Mouse (Mus musculus): ENCODE data around the gene Olfr1493-ps1.

Gene Olfr1493-ps1

DNA sequence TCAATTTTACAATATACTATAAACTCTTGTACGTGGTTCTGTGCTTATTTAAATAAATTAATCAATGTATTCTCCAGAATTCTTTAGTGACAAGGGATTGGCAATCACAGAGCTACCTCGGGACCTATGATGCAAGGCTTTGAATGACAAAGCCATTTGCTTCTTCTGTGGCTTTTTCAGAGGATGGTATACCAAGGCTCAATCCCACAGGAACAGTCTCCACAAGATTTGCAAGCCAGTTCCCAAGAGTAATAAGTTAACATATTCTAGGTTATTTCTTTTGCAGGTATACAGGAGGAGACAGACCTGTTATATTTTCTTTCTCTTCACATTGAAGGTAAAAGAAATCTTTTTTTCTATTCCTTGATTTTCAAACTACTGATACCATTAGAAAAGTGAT lies at the start of gene Olfr1493-ps1:
Gene Olfr1493-ps1, plus strand, starts transcription at position 301 of the 400 bp plus-strand sequence.
- DNase-seq (ENCODE audit: low spot score in 2 of 2), result no peak

DNA sequence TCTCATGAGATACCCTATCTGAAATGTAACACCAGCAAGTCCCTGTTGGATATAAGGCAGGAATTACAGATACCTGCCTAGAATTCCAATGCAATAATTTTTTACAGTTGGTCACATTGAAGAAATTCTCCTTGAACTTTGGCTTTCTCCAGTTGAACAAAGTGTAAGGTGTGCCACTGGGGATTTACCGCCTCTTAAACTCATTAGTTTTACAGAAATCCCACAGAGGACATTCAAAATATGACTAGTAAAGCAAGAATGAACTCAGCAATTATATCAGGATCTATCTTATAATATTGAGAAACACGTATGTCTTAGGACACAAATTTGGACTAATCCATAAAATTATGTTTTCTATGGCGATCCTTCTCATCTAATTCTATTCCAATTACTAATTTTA lies 26.1 kb upstream of the Olfr1493-ps1 start, which contains the start of gene Olfr1491:
Gene Olfr1491, plus strand, starts transcription at position 301 of the 400 bp plus-strand sequence.
- no peak for DNase-seq (ENCODE audit: low spot score in 2 of 2)

DNA sequence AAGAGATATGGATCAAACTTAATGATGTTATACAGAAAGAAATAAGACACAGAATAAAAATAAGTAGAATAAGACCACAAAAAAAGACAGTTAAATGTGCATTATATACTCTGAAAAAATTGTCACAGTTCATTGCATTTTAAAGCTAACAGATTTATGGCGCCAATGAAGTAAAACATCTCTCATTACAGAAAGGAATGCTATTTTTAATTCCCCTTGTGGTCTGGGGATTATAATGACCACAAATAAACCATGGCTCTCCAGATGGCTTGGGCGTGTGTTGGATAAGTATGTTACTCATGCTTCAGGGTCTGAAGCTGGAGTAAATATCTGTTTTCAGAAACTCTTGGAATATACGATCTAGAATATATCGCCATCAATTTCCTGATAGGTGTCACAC lies 16.4 kb downstream of the Olfr1493-ps1 start, which contains the start of gene Olfr1494:
Gene Olfr1494, plus strand, starts transcription at position 301 of the 400 bp plus-strand sequence.
- DNase-seq (ENCODE audit: low spot score in 2 of 2), result no peak

DNA sequence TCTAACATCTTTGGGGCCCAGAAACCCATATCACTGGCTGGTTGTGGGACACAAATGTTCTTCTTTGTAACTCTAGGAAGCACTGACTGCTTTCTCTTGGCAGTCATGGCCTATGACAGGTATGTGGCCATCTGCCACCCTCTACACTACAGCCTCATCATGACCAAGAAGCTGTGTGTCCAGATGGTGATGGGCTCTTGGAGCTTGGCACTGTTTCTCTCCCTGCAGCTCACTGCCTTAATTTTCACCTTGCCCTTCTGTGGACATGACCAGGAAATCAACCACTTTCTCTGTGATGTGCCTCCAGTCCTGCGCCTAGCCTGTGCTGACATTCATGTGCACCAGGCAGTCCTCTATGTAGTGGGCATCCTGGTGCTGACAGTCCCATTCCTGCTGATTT lies 26.3 kb downstream of the Olfr1493-ps1 start:
- peak in 1 of 2 experiments; percentile 8 for DNase-seq (ENCODE audit: low spot score in 2 of 2)

DNA sequence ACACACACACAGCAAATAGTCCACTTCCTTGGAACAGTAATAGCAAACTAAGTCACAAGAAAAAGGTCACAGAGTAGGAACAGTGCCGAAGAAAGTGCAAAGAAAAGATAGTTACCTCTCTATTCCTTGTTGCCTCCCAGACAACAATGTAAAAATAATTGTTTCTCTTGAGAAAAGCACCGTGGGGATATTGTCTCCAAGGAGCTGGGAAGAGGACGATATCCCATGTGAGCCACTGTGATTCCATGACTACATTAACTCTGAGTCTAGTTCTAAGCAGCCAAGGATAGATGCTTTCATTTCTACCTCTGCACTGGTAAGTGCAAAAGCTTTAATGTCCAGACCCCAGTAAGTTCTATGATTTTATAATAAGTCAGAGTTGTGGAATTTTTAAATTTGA lies 41.2 kb downstream of the Olfr1493-ps1 start, which contains the start of gene Olfr1495:
Gene Olfr1495, plus strand, starts transcription at position 301 of the 400 bp plus-strand sequence.
- no peak for DNase-seq (ENCODE audit: low spot score in 2 of 2)

DNA sequence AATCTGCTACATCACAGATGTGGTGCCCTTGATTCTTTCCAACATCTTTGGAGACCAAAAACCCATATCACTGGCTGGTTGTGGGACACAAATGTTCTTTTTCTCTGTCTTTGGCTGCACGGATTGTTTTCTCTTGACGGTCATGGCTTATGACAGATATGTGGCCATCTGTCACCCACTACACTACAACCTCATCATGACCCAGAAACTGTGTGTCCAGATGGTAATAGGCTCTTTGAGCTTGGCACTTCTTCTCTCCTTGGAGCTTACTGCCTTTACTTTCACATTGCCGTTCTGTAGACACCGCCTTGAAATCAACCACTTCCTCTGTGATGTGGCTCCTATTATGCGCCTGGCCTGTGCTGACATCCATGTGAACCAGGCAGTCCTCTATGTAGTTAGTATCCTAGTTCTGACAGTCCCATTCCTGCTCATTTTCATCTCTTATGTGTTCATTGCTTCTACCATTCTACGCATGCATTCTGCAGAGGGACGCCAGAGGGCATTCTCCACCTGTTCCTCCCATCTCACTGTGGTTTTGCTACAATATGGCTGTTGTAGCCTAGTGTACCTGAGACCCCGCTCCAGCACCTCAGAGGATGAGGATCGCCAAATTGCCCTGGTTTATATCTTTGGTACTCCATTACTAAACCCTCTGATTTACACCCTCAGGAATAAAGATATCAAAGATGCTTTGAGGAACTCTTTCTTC lies 45.6 kb downstream of the Olfr1493-ps1 start:
- DNase-seq (ENCODE audit: low spot score in 2 of 2), result no peak

DNA sequence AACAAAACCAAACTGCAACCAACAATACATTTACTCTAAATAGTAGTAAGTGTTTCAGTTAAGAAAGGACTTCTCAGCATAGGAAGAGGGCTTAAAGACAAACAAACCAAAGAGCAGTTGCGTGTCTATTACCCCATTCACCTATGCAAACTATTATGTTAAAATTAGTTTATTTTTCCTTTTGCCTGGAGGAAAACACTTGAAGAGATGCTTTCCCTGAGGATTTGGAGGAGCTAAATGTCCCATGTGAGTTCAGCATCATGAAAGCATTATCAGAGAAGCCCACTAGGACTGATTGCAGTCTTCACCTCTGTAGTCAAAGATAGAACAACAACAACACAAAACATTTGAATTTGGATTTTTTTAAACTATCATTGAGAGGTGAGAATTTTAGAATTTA lies 54.5 kb downstream of the Olfr1493-ps1 start, which contains the start of gene Olfr1496:
Gene Olfr1496, plus strand, starts transcription at position 301 of the 400 bp plus-strand sequence.
- DNase-seq (ENCODE audit: low spot score in 2 of 2), result no peak
